Mouse (Mus musculus) mouse trophoblast stem cell (cell line): ENCODE measurements at regions not wholly inside any gene's neighbourhood (a gene's known extent, or its start where the extent isn't known, plus 50 kb on each side); places are given as distances from the start of the nearest gene placed in this dataset.

Experiments used
- in situ Hi-C, 2 experiments: fragments of 300-500 bp; cut with MseI, MboI; formaldehyde crosslinking; loops; 2 replicates in 1 of 2; 3 replicates in 1 of 2; pipeline ENCODE4 v1.15.1; 2025

DNA sequence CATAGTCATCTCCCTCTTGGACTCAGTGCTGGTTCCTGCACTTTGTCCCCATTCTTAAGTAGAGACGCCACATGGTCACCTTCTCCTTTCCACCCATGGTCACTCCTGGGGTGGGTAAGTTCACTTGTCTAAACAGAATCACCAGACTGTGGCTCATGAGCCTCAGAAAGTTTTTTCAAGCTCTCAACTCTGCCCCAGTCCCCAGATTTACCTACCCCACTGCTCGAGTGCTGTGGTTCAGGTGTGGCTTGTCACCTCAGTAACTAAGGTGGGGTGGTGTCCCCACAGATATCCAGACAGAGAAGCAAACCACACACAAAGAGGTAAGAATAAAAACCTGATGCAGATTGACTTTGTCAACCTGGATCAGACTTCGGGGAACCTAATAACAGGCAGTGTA lies 87.6 kb downstream of the Rpl10-ps3 start:
- in situ Hi-C loops, result no loop called here

DNA sequence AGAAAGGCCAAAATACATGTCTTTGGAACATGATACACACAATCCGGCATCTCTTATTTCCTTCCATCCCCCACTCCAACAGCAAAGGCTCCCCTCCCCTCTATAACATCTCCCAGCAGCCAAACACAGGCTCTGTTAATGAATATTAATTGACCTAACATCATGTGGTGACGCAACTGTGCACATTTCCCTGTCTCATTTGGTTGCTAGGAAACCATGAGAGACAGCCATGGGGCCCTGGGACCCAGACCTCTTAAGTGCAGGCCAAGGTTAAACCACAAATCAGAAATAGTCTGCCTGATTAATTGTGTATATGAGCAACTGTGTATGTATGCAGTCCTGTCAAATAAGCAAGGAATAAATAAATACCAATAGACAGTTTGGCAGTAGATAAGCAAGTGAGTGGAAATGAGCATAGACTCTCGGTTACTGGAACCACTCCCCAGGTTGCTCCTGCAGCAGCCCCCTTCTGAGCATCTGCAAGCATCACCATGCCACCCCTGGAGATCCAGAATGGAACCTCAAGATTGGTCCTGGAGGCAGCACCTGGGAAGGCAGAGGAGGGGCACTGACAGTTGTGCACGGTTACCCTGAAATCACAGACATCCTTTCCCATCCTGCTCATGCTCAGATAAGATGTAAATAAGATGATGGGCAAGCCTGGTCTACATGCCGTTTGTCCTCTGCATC lies 99.6 kb downstream of the Rpl10-ps3 start:
- in situ Hi-C loops, result no loop called here

DNA sequence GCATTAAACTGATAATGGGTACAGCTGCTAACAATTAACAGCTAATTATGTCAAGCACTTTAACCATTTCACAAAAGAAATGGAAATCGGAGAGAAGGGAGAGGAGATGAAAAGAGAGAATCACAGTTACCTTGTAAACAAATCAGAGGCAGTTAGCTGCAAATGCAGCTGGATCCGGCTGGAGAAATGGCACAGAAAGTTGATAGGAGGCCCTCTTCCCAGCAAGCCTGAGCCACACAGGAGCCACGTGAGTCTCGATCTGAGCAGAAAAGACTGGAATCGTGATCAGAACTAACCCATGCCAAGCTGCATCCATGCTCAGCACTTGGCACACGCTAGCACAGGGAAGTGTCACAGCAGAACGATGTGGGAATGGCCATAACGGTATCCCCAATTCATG lies 103.8 kb downstream of the Rpl10-ps3 start:
- in situ Hi-C loops, result no loop called here

DNA sequence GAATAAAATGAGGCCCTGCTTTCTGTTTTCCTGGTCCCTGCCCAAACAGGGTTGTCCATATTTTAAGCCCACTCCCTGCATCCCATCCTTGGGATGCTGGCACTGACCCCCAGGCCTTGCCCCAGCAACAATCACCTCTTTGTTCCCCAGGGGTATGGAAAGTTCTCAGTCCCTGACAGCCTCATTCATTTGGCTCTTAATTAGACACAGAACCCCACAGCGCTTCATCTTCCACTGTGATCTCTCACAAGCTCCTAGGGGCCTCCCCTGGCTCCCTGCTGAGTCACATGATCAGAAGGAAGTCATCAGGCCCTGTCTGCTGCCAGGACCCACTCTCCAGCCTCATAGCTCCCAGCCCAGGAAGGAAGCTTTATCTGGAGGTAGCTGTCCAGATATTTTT lies 108.9 kb downstream of the Rpl10-ps3 start:
- in situ Hi-C loops, result no loop called here

DNA sequence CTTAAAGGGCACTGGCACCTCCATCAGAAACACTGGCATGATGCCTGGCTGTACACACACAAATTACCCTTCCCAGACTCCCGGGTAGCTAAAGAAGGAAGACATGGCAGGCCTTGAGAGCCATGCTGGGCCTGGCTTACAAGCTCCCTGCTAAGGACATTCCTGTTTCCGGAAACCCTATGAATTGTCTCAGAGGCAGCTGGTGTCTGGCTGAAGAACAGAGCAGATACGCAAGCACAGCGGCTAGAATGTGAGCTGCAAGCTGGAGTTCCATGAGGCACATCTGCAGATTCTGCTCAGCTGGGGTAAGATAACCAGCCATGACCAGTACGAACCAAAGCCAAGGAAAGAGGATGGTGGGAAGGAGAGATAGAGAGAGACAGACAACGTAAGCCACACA lies 110.1 kb downstream of the Rpl10-ps3 start:
- in situ Hi-C loops, result no loop called here

DNA sequence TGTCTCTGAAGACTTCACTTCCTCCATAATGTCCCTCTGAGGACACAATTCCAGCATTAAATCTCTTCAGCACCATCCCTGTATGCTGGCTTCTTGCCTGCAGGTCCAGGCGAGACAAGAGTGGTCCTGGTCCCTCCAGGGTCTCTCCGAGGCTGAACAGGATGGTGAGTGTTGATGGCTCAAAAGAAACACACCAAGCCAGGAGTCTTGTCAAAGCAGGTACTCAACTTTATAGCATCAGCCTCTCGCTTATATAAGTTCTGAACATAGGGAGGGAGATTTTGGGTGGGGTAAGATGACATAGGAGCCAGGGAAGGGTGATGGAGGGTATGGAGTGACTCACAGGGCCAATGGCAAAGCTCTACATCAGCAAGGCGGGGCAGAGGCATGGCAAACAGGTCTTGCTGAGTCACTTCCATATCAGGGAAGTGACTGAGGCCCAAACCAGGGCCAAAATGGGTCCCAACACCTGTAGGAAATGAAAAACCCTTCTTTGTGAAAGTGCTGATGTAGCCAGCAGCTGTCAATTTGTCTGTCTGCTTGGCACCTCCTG lies 111.7 kb downstream of the Rpl10-ps3 start:
- in situ Hi-C loops, result no loop called here

DNA sequence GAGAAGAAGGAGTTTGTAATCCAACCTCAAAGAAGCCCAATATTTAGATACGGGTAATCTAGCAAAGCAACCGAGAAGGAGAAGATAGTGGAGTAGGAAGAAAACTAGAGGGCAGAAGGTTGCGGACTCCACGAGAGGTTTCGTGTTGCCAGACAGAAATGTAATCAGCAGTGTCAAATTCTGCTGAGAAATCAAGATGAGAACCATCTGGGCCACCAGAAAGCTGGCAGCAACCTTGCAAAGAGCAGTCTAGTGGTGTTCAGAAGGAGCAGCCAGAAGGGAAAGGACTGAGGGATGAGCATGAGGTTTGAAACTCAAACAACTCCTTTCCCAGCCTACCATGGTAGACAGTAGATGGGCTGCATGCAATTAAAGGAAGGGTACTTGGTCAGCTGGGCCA lies 134.3 kb downstream of the Rpl10-ps3 start:
- in situ Hi-C loops, result no loop called here

DNA sequence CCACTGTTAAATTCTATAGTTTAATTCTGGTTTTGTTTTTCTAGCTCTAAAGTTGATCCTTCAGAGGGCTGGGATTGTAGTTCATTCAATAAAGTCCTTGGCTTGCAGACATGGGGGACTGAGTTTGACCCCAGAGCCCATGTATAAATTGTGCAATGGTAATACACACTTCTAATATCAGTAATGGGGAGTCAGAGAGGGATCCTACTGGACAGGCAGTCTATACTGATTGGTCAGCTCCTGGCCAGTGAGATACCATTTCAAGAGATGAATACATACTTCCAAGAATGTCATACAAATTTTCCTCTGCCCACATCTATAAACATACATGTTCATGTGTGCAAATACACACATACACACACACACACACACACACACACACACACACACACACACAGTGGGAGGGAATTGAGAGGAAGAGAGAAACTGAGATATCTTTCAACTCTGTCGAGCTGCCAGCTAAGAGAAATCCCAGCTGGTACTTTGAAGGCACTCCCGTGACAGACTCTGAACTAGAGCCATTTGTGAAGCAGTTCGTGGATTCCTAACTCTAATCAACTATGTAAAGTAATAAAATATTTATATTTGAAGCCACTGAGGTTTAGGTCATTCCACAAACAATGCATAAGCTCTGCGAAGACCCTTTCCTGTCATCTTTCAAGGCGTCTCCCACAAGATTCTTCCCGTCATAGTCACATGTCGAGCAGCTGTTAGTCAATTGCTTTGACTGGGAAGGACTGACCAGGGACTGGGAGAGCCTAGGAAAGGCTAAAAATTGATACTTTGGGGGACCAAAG lies 145.1 kb downstream of the Rpl10-ps3 start:
- in situ Hi-C loops, result no loop called here

DNA sequence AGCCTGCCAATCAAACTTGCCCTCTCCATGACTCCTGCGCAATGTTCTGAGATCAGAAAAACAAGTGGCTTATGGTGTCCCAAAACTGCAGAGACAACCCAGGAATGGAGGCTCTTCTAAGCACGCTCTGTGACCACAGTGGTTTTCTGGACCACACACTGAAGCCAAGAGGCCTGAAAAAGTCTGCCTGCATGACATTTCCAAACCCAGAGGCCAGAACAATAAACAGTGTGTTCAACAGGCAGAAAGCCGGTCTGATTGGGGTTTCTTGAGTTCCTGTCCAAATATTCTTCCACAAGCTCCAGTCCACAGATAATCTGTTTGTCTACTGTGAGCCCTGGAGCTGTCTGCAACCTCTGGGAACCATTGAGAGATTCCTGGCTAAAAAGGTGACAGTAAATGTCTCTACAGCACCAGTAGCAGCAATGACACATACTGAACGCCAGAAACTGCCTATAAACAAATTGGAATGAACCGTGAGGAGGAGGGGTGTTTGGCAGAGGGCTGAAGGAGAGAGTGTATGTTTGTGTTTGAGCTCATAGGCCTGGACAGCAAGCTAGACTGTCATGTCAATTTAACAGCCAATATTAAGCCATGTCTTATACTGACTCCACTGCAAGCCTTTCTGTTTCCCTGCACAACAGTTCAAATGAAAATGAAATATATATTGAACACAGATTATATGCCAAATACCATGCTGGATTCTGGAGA lies 152.2 kb downstream of the Rpl10-ps3 start:
- in situ Hi-C loops, result no loop called here

DNA sequence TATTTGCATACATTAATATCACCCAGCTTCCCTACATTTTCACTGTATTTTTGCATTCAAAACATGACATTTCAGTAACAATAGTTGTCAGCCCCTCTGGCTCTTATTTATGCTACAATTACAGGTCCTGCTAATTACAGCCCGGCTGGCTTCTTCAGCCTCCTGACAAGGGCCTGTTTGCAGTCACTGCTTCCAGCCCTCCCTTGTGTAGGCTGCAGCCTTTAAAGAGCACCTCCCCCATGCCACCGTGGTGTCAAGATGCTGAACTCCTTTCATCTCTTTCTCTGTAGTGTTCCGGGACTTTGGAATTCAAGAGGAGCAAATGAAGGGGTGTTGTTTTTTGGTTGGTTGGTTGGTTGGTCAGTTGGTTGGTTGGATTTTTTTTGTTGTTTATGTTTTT lies 153.6 kb downstream of the Rpl10-ps3 start:
- in situ Hi-C loops, result no loop called here

DNA sequence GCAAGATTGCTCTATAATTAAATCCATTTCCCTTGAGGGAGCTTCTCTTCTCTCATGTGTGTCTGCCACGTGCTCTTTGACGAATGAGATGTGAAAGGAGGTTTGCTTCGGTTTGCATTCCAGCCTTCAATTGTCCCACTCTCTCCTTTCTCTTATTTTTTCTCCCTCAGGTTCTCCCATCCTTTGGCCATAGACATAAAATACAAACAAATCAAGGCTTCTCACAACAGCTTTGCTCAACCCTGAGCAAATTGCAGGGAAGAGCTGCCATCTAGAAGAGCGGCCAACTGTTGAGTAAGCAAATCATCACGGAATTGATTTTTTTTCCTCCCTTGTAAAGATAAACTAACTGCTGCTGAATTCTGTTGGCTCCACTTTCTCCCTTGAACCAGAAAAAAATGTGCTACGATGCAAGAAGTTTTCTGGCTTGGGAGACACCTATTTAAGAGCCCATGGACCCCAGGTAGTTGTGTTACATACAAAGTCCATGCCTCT lies 156.1 kb downstream of the Rpl10-ps3 start:
- in situ Hi-C loops, result no loop called here

DNA sequence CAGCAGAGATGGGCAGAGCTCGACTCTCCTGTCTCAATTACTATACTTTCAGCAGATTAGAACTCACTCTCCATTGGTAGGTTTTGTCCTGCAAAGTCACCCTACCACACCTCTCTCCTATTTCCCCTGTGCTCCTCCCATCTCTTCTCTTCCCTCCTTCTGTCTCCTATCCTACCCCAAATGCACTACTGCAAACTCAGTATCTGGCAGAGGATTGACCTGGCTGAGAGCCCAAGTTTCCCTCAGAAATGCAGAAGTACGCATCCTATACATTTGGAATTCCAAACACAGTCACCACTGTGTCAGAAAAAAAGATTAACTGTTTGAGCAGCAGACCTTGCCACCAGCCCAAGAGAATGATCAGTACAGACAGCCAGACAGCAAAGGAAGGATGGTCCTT lies 163.4 kb downstream of the Rpl10-ps3 start:
- in situ Hi-C loops, result no loop called here

DNA sequence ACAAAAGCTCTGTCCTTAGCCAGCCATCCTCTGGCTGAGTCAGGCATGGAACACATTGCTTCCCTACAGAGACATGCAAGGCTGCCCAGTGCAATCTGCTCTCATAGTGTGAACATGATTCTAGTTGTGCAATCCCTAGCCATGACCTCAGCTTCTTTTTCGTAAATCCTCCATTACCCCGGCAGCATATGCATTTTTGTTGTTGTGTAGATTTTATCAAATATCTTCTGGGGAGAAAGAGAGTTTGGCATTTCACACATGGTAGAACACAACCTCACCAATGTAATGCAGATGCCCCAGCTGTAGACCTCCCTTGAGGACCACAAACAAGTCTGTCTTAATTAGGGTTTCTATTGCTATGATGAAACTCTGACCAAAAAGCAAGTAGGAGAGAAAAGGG lies 168.6 kb downstream of the Rpl10-ps3 start:
- in situ Hi-C loops, result loop anchor here in 1 of 2 experiments (10.0 kb wide), 1 partner anchor 461 kb away; no protein-coding TSS in a partner anchor

DNA sequence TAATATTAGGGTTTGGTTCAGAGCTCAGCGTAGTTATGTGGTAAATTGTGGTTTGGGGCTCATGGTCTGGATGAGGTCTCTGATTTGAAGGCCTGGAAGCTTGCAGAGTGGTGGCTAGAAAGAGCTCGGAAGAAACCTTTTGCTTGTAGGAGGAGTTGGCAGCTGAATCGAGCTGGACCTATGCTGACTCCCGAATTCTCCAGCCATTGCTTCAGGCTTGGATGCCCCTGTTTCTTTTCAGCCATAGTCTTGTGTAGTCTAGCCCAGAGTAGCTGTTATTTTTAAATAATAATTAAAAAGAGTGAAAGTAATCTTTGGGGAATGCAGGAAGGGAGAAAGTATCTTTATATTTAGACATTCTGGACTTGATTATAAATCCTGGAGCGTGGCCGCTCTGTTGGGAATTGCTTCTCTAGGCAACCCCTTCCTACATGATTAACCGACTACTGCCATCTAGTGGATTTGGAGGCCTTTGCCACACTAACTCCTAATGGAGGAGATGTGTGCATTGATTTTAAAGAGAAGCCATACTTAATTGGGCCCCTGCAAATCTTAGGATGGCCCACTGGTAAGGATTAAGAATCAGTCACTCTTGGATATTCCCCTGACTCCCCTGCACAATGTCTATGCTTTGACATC lies 172.8 kb downstream of the Rpl10-ps3 start:
- in situ Hi-C loops, result loop anchor here in 1 of 2 experiments (10.0 kb wide), 1 partner anchor 457 kb away; no protein-coding TSS in a partner anchor

DNA sequence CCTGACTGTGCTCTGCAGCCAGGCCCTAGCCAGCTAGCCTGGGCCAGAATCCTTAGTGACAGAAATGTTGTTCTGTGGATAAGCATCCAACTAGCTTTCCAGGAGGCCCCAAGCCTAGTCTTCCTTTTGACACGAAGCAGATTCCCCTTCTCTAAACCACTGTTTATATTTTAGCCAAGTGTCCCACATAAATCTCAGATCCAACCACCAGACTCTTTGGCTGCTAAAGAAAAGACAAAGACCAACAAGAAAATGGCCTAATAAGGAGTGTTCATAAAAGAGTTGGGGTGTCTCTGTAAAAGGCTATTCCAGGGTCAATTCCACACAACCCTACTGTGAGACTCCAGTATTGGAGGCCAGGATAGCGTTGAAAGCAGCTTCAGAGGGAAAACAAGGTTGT lies 173.6 kb downstream of the Rpl10-ps3 start:
- in situ Hi-C loops, result loop anchor here in 1 of 2 experiments (10.0 kb wide), 1 partner anchor 456 kb away; no protein-coding TSS in a partner anchor

DNA sequence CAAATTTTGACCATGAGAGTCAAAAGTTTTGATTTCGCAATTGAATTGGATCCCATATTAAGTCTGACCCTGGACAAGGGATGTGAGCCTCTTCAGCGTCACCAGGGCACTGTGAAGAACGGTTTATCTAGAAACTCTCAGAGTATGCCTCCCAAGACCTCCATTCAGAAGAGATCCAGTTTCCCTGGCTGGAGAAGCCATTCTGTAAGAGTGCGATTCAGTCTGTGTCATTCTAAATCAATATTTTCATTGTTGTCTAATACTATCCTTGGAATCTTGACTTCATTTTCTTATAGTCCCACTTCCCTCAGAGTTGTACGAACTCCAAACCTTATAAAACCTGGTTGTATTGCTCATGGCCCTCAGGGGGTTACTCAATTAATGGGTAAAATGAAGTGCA lies 174.1 kb downstream of the Rpl10-ps3 start:
- in situ Hi-C loops, result loop anchor here in 1 of 2 experiments (10.0 kb wide), 1 partner anchor 456 kb away; no protein-coding TSS in a partner anchor

DNA sequence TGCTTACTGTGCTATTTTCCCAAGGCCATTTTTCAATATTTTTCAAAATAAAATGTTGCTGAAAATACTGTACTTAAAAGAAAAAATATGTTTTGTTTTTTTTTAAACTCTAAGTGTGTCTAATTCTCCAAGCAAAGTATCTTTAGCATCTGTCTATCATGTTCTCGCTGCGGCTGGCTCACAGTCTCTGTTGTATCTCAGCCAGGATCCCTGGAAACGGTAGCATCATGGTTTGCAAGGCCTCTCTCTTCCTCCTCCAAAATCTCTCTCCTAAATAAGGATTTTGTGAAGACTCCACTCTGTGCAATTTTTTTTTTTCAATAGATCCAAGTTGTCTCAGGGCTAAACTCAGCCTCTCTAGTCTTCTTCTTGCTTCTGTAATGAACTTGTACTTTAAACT lies 190.2 kb downstream of the Rpl10-ps3 start:
- in situ Hi-C loops, result no loop called here

DNA sequence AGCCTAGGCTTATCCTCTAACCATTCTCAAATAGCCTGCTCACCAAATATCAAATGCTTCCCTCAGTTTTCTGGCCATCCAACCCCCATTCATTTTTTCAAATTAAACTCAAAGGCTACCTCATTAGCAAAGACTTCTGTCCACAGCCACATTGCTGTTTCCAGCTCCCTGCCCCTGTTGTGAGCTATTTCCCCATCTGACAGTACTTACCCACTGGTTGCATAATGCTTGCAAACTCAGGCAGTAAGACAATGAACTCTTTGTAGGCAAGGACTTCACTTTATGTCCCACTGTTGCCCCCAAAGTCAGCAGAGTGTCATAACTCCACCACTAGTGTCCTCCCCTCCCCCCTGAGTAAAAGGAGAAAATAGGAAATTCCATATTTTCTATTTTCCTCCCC lies 194.7 kb downstream of the Rpl10-ps3 start:
- in situ Hi-C loops, result no loop called here

DNA sequence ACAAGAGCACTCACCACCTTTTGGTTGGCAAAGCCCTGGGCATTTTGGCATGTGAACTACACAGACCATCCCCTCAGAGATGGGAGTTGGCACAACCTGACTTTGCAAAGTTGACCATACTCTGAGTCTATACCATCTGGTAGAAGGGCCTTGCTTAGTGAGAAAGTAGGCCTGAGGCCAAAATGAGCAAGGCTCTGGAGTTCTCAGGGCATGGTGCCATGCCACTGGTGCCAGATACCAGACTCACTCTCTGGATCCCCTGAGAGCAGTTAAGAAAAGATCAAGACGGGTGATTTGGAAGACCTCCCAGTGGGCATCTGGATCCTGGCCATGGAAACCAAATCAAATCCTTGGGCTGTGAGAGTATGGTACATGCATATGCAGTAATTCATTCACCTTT lies 202.0 kb downstream of the Rpl10-ps3 start:
- in situ Hi-C loops, result no loop called here

DNA sequence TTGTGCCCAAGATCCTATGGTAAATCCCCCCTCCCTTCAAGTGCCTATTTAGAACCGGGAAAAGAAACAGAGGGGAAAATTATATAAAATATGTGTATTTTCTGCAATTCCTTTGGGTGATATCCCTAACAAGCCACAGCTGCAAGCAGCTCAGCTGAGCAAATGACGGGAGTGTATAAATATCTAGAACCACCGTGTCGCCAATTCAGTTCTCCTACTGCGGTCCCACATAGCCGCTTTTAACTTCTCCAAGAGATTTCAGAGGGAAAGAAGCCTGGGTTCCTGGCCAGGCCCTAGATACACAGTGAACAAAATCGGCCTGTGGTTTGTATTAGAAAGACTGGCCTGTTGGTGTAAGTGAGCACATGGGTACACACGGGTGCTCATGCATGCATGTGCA lies 202.7 kb downstream of the Rpl10-ps3 start:
- in situ Hi-C loops, result no loop called here

DNA sequence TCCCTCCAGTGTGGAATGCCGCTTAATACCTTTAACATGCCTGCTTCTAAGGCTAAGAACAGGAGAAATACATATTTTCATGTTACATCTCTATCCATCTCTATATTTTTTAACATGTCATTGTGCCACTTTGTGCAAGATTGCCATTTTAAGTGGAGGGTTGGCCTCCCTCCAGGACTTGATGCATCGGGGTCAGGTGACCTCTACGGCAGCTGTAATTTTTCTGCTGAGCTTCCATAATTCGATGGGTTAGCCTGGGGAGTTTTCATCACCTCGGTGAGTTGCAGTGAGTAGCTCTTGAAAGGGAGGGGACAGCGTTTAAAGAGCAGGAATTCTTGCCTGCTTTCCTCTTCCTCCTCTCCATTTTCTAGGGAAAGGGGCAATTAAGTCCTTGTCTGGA lies 203.6 kb downstream of the Rpl10-ps3 start:
- in situ Hi-C loops, result no loop called here
